Mouse (Mus musculus): ENCODE measurements around the gene Kcnq1. TPM values are rescaled to one million over a fixed set of nuclear protein-coding genes. Genes with fewer than 3 reads are reported as not detected.

The Kcnq1 gene
- polyA plus RNA-seq, 1 experiment from 2014 or later, result 0.05 TPM

DNA sequence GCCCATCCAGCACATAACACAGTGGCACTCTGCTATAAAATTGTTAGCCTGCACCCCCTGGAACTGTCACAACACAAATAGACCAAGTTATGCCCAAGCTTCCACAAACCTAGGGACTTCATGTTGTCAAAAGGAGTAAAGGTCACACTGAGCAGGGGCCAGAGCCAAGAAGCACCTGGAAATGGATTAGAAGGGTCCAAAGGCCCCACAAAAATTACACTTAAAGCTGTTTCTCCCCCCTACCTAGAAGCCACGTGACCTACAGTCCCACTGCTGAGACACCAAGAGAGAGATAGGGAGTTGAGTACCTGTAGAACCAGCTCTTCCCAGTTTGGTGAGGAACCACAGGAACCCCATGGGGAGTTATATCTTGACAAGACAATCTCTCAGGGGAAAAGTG, 253.6 kb downstream of the Kcnq1 start:
- DNase-seq (ENCODE audit: low read depth, low spot score) (no peak), ATAC-seq (no peak)
- POLR2A ChIA-PET, result no interaction called here
- CTCF ChIA-PET, result no interaction called here
- no peaks in the 10 kb centered on the region for H3K27me3 ChIP-seq
- in situ Hi-C loops (cut with MboI; ENCODE audit: low pct_unique_long_range_greater_than_20kb), result no loop called here
- TF ChIP-seq CTCF (IDR thresholded peaks at IDR 0.05), result no peak

DNA sequence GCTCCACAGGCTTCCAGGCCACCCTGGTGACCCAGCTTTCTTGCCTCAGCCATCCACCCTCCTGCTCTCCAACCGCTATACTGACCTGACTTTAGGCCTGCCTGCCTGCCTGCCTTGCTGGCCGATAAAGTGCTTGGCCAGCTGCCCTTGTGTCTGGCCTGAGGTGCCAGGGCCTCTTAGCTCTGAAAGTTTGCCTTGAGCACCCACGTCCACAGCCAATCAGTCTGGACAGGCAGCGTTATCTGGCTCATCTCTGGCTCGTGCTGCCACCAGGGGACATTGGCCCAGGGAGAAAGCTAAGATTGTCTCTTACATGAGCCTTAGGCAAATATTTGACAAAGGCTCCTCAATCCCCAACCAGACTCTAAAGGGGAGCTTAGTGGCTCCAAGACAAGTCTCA, 254.6 kb downstream of the Kcnq1 start:
- in situ Hi-C loops (cut with MboI; ENCODE audit: low pct_unique_long_range_greater_than_20kb), result no loop called here
- DNase-seq (ENCODE audit: low read depth, low spot score), result no peak

DNA sequence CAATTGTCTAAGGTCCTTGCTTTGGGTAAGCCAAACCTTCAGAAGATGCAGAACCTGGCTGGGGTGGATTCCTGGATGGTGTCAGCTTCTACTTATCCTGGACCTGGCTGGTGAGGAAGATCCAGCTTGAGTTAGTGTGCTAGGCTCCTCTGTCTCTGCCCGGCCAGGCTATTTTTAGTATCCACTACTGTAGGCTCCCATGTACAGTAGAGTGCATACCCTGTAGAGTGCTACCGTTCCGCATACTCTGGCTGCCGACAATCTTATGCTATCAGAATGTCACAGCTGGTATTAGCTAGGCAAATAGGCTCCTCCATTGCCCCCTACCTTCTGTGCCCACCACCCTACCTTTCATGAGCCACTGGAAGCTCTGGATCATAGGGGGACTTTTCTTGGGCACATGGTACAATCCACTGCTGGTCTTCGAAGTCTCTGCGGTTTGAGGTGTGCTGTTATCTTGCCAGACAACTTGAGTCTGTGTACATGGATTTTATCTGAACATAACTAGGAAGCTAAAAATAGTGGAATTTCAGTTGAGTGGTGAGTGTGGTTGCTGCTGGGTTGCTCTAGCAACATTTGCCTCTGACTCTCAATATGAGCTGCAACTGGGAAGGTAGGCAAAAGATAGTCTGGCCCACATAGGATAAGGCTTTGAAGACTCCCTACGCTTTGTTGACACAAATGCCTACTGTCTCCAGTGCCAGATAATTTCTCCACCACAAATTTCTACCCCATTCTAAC, 258.1 kb downstream of the Kcnq1 start:
- CTCF ChIA-PET, result no interaction called here
- ATAC-seq (no peak), DNase-seq (ENCODE audit: low read depth, low spot score) (no peak)
- no peaks in the 10 kb centered on the region for H3K27me3 ChIP-seq
- in situ Hi-C loops (cut with MboI; ENCODE audit: low pct_unique_long_range_greater_than_20kb), result no loop called here
- POLR2A ChIA-PET, result no interaction called here
- no peak for TF ChIP-seq CTCF (IDR thresholded peaks at IDR 0.05)

More for the DNA sequence above, 254.6 kb downstream of the Kcnq1 start:
- POLR2A ChIA-PET, result no interaction called here
- CTCF ChIA-PET, result interaction anchor here (0.9 kb wide), 1 partner anchor 14 kb away, joined by 3 read pairs; no protein-coding TSS in a partner anchor
- ATAC-seq, result no peak
- TF ChIP-seq CTCF (IDR thresholded peaks at IDR 0.05), result no peak
- no peaks in the 10 kb centered on the region for H3K27me3 ChIP-seq

DNA sequence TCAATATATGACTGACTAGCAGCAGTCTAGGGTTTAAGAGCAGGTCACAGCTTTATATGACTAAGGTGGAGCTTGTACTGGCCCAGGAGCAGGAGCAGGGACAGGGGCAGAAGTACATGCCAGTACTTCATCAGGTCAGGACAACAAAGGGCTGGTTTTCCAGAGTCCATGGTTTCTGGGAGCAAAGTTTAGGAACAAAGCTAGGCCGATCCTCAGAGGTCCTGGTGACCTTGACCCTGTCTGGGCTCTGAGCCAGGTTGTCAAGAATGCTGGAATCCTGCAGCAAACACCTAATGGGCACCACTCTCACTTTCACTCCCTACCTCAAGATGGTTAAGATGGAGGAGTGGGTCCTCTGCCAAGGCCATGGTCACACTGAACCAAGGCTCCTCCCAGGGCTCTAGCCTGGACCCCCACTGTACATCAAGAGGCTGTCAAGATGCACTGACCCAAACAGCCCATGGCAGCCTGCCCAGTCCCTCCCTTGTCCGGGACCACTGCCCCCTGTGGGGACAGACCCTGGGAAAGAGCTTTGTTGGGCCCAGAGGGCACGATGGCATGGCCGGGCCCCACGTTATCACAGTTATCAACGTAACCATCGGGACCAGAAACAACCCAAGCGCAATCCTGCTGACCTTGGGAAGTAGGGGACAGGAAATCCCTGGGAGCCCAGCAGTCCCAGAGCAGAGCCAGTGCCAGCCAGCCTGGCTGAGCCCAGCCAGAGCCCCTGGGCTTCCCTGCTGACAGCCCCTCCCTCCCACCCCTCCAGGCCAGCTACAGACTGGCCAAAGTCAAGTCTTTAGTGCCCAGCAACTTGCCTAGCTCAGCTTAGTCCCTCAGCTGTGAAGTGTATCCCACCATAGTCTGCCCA, 259.0 kb downstream of the Kcnq1 start:
- TF ChIP-seq CTCF (IDR thresholded peaks at IDR 0.05), result no peak
- no peak for DNase-seq (ENCODE audit: low read depth, low spot score)
- no peak for ATAC-seq
- ChIA-PET CTCF (no interaction called here), POLR2A (interaction anchor here (0.8 kb wide), 1 partner anchor 41 kb away, joined by 3 read pairs; no protein-coding TSS in a partner anchor)
- in situ Hi-C loops (cut with MboI; ENCODE audit: low pct_unique_long_range_greater_than_20kb), result no loop called here
- H3K27me3 ChIP-seq, result no peaks in the 10 kb centered on the region

DNA sequence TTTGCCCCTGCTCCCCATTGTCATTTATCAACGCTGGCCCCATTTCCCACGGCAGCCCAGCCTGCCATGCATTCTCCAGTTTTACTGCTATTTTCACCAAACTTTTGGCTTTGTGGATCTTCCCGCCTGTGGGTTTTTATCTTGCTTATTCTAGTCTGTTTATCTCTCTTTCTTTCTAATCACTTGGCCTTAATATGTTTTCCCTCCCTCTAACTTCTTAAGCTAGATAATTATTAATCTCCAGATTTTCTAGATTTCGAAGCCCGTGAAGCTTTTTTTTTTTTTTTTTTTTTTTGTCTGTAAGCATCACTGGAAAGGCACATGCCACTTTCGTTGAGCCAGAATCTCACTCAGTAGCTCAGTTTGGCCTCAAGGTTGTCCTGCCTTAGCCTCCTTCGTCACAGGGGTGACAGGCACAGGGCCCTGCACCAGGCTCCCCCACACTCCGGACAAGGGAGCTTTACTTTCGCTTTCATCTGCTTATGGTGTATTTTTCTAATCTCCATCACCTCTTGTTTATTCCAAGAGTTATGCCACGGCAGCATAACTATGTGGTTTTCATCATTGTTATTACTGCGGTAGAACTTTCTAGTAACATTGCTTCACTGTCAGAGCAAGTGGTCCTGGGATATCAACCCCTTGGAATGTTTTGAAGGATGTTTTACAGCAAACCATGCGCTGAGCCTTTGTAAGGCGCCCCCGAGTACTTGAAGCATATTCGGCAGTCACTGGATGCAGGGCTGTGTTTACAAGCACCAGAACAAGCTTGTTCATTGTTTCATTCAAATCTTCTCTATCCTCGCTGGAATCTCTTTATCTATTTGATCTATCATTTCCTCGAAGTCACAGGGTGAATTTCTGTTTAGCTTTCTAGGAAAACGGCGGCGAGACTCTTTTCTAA, 261.5 kb downstream of the Kcnq1 start:
- POLR2A ChIA-PET, result interaction anchor here (0.6 kb wide), 1 partner anchor 131 kb away, joined by 4 read pairs; no protein-coding TSS in a partner anchor
- DNase-seq (ENCODE audit: low read depth, low spot score), result no peak
- no peak for TF ChIP-seq CTCF (IDR thresholded peaks at IDR 0.05)

DNA sequence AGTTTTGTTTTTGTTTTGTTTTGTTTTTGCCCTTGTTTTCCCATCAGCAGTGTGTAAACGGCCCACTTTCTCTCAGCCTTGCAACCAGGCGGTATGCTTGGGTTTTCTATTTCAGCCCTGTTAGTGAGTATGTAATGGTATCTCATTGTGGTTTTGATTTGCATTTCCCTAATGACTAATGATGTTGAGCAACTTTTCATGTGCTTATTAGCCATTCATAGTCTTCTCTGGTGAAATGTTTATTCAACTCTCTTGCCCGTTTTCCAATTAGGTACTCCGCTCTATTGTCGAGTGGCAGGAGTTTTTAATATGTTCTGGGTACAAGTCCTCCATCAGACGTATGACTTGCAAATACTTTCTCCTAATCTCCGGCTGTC, 262.1 kb downstream of the Kcnq1 start:
- H3K27me3 ChIP-seq, result no peaks in the 10 kb centered on the region
- ChIA-PET POLR2A (no interaction called here), CTCF (no interaction called here)
- ATAC-seq, result no peak
- in situ Hi-C loops (cut with MboI; ENCODE audit: low pct_unique_long_range_greater_than_20kb), result no loop called here
- DNase-seq (ENCODE audit: low read depth, low spot score), result peak; percentile 27
- no peak for TF ChIP-seq CTCF (IDR thresholded peaks at IDR 0.05)

More for the DNA sequence above, 261.5 kb downstream of the Kcnq1 start:
- no peaks in the 10 kb centered on the region for H3K27me3 ChIP-seq
- ATAC-seq, result no peak
- CTCF ChIA-PET, result no interaction called here
- in situ Hi-C loops (cut with MboI; ENCODE audit: low pct_unique_long_range_greater_than_20kb), result no loop called here

DNA sequence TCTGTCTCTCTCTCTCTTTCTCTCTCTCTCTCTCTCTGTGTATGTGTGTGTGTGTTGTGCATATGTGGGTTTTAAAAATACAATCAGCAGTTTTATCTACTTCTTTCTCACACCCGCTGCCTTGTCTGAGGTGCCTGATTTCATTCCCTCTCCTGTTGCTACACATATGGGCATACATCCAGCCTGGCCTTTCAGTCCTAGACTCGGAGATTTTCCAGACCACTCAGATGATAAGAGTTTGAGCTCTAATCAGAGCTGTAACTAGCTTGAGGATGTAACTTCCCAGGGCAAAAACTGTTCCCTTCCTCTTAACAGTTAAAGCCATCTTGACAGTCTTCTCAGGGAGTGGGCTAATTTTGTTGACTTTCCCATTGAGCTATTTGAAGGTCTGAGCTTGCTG, 265.2 kb downstream of the Kcnq1 start:
- POLR2A ChIA-PET, result no interaction called here
- CTCF ChIA-PET, result no interaction called here
- no peaks in the 10 kb centered on the region for H3K27me3 ChIP-seq
- no peak for DNase-seq (ENCODE audit: low read depth, low spot score)
- ATAC-seq, result no peak
- no peak for TF ChIP-seq CTCF (IDR thresholded peaks at IDR 0.05)
- in situ Hi-C loops (cut with MboI; ENCODE audit: low pct_unique_long_range_greater_than_20kb), result no loop called here

DNA sequence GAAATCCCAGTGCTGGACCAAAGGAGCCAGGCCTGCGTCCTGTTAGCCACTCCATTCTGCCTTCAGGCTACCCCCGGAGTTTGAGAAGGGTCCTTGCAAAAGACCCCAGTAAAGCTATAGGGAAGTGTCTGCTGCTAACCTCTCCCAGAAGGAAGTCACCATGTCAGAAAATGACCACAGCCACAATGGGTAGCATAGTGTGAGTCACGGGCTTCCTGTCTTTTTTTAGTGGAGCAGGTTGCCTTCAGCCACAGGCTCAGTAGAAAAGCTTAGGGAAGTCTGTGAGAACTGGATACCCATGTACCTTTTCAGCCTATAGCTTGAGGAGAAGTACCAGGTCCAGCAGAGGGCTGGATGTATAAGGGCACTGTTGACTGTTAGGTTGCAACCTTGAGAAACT, 267.1 kb downstream of the Kcnq1 start:
- DNase-seq (ENCODE audit: low read depth, low spot score) (no peak), ATAC-seq (no peak)
- ChIA-PET CTCF (interaction anchor here (1.0 kb wide), 1 partner anchor 16 kb away, joined by 4 read pairs; no protein-coding TSS in a partner anchor), POLR2A (no interaction called here)
- no peaks in the 10 kb centered on the region for H3K27me3 ChIP-seq
- in situ Hi-C loops (cut with MboI; ENCODE audit: low pct_unique_long_range_greater_than_20kb), result no loop called here
- no peak for TF ChIP-seq CTCF (IDR thresholded peaks at IDR 0.05)

DNA sequence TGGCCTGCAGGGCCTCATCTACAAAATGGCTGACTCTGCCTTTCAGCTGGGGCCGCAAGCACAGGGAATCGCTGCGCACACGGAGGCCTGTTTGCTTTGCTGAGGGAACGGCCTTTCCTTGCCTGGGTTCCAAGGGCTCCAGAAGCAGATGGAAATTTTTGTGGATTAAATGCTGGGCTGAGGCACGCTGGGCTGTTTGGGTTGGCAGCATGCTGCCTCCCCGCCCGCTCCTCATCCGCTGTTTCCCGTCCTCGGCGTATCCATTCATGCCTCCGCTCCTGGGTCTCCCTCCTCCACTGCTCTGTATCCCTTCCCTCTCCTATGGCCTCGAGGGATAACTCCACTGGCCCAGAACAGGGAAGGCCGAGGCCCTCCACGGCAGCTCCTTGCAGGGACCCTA, 269.8 kb downstream of the Kcnq1 start:
- ChIA-PET POLR2A (no interaction called here), CTCF (interaction anchor here (1.0 kb wide), 1 partner anchor 14 kb away, joined by 3 read pairs; no protein-coding TSS in a partner anchor)
- ATAC-seq (no peak), DNase-seq (ENCODE audit: low read depth, low spot score) (no peak)
- no peaks in the 10 kb centered on the region for H3K27me3 ChIP-seq
- in situ Hi-C loops (cut with MboI; ENCODE audit: low pct_unique_long_range_greater_than_20kb), result no loop called here
- TF ChIP-seq CTCF (IDR thresholded peaks at IDR 0.05), result no peak

DNA sequence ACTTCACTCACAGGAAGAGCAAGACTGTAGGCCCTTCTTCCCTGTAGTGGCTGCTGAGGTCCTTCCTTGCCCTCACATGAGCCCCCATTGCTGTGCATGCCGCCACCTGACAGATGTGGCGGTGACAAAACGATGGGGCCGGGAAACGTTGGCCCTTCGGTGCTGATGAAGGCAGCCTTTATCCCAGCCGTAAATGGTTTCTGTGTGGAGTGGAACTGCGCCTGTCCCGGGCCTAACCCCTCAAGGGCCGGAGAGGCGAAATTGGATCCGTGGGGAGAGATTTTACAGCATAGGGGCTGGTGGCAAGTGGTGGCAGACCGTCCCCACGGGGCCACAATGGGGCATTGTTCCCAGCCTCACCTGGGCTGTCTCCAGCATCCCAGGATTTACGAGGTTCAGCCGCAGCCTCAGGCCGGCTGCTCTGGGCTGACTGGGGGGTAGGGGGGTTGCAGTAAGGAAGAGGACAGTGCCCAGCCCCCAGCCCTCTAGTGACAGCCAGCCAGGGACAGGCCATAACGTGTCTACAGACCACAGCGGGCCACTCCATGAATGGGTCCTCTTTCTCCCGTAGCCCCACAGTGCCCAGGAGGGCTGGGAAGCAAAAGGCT, 274.4 kb downstream of the Kcnq1 start:
- in situ Hi-C loops (cut with MboI; ENCODE audit: low pct_unique_long_range_greater_than_20kb), result no loop called here
- ATAC-seq, result no peak
- POLR2A ChIA-PET, result no interaction called here
- H3K27me3 ChIP-seq, result no peaks in the 10 kb centered on the region
- DNase-seq (ENCODE audit: low read depth, low spot score), result no peak
- no peak for TF ChIP-seq CTCF (IDR thresholded peaks at IDR 0.05)
- CTCF ChIA-PET, result no interaction called here

Measured in Patski (cell line).